Mouse (Mus musculus) myocyte (in vitro differentiated cells): ENCODE measurements at regions not wholly inside any gene's neighbourhood (a gene's known extent, or its start where the extent isn't known, plus 50 kb on each side); places are given as distances from the start of the nearest gene placed in this dataset.

ENCODE experiments used
- H3K27me3 ChIP-seq: one replicate; pipeline ENCODE4 v1.6.1; 2011; ENCODE audit not compliant: control insufficient read depth, insufficient read depth, insufficient read length
- H3K36me3 ChIP-seq: one replicate; pipeline ENCODE4 v1.6.1; 2011; ENCODE audit not compliant: control insufficient read depth, insufficient read depth
- H3K4me2 ChIP-seq: one replicate; pipeline ENCODE4 v1.6.1; 2011; ENCODE audit warnings: low read depth, control low read depth
- H3K4me3 ChIP-seq: one replicate; pipeline ENCODE4 v1.5.1; 2011; ENCODE audit warnings: mild to moderate bottlenecking, control low read depth, moderate library complexity
- H3K79me2 ChIP-seq: one replicate; pipeline ENCODE4 v1.6.1; 2011; ENCODE audit not compliant: control insufficient read depth, insufficient read depth
- H3ac ChIP-seq: one replicate; pipeline ENCODE4 v1.6.1; 2011; ENCODE audit not compliant: control insufficient read depth, insufficient read length
- CEBPB ChIP-seq: IDR thresholded peaks from 2 replicates; pipeline ENCODE4 v1.6.1; 2011; ENCODE audit warnings: mild to moderate bottlenecking, moderate library complexity; ENCODE audit not compliant: poor library complexity, insufficient read depth, severe bottlenecking
- E2F4 ChIP-seq: IDR thresholded peaks from one replicate; pipeline ENCODE4 v1.6.1; 2011; ENCODE audit warnings: mild to moderate bottlenecking, control low read depth, moderate library complexity; ENCODE audit not compliant: insufficient read depth
- MAX ChIP-seq: IDR thresholded peaks from one replicate; pipeline ENCODE4 v1.6.1; 2011; ENCODE audit warnings: low read depth, mild to moderate bottlenecking, control low read depth
- MYOD1 ChIP-seq, 3 experiments: IDR thresholded peaks; one replicate each; pipeline ENCODE4 v1.6.1; 2011; ENCODE audit warnings: control low read depth in 2 of 3, low read depth in 2 of 3, mild to moderate bottlenecking in 2 of 3, moderate library complexity in 1 of 3; ENCODE audit not compliant: insufficient read length in 2 of 3, control insufficient read depth in 1 of 3
- MYOG ChIP-seq, 3 experiments: IDR thresholded peaks; one replicate each; pipeline ENCODE4 v1.6.1; 2011; ENCODE audit warnings: control low read depth in 2 of 3, low read depth in 2 of 3, mild to moderate bottlenecking in 2 of 3; ENCODE audit not compliant: insufficient read length in 2 of 3, control insufficient read depth in 1 of 3, insufficient read depth in 1 of 3
- POLR2A ChIP-seq: IDR thresholded peaks from one replicate; pipeline ENCODE4 v1.6.1; 2011; ENCODE audit warnings: low read depth, mild to moderate bottlenecking, control low read depth, moderate library complexity; ENCODE audit not compliant: insufficient read length
- POLR2AphosphoS2 ChIP-seq: IDR thresholded peaks from one replicate; pipeline ENCODE4 v1.6.1; 2011; ENCODE audit warnings: low read depth, control low read depth; ENCODE audit not compliant: insufficient read length
- REST ChIP-seq: IDR thresholded peaks from one replicate; pipeline ENCODE4 v1.6.1; 2011; ENCODE audit warnings: mild to moderate bottlenecking, control low read depth, moderate library complexity; ENCODE audit not compliant: insufficient read depth, insufficient read length
- SRF ChIP-seq: IDR thresholded peaks from one replicate; pipeline ENCODE4 v1.6.1; 2011; ENCODE audit warnings: low read depth; ENCODE audit not compliant: control insufficient read depth, insufficient read length
- TCF12 ChIP-seq: IDR thresholded peaks from one replicate; pipeline ENCODE4 v1.6.1; 2011; ENCODE audit warnings: mild to moderate bottlenecking, control low read depth; ENCODE audit not compliant: poor library complexity, insufficient read depth, severe bottlenecking
- TCF3 ChIP-seq: IDR thresholded peaks from one replicate; pipeline ENCODE4 v1.6.1; 2011; ENCODE audit warnings: low read depth, control low read depth; ENCODE audit not compliant: insufficient read length
- USF1 ChIP-seq: IDR thresholded peaks from one replicate; pipeline ENCODE4 v1.6.1; 2011; ENCODE audit warnings: low read depth, mild to moderate bottlenecking, control low read depth, moderate library complexity

DNA sequence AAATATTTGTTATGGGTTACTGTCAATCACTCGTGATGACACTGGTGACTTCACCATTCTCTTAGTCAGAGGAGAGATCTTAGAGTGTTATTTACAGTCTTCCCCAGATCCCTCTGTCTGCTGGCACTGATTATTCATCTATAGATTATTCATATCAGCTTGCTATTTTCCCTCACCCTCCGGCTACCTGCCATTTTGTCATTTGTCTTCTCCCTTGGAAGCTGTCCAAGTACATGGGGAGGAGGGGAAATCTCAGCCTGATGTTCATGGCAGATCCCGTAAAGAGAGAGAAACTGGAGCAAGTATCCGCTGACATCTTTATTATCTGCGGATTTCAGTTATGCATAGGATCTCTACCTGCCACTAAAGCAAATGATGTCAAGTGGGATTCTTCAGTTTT, 222.9 kb upstream of the Robo1 start:
- H3K79me2 ChIP-seq = no peaks in the 10 kb centered on the region
- H3K4me2 ChIP-seq = no peak overlapping the region
- H3K4me3 ChIP-seq = no peak overlapping the region
- H3K36me3 ChIP-seq = no peaks in the 10 kb centered on the region
- H3ac ChIP-seq = no peak overlapping the region
- TF ChIP-seq TCF3 (no peak), REST (no peak), TCF12 (no peak), MAX (no peak), E2F4 (no peak), SRF (no peak), POLR2A (no peak), MYOD1 (IDR thresholded peaks at IDR 0.05; ENCODE audit: control insufficient read depth in 1 of 3, insufficient read length in 2 of 3, low read depth in 2 of 3) (no peak), CEBPB (no peak), USF1 (no peak), POLR2AphosphoS2 (no peak), MYOG (IDR thresholded peaks at IDR 0.05; ENCODE audit: control insufficient read depth in 1 of 3, insufficient read depth in 1 of 3, insufficient read length in 2 of 3, low read depth in 2 of 3) (no peak)
- no peaks in the 10 kb centered on the region for H3K27me3 ChIP-seq

DNA sequence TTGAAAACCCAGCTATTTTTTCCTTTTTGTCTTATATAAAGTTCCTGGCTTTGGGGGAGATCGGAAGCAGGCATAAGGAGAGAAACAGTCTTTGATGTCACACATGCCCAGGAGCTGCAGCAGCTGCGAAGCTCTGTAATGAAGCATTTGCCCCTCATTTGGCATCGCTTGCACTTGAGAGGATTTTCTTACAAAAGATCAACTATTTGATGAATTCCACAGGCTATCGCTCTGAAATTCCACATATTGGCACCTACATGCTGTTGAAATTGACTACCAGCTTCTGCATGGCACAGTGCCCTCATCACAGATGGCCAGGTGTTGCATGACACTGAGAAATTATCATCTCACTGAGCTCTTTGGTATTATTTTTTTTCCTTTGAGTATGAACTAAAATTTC, 220.1 kb upstream of the Robo1 start:
- Histone ChIP-seq H3ac (no peak overlapping the region), H3K79me2 (no peaks in the 10 kb centered on the region), H3K36me3 (no peaks in the 10 kb centered on the region), H3K27me3 (no peaks in the 10 kb centered on the region), H3K4me3 (no peak overlapping the region), H3K4me2 (no peak overlapping the region)
- TF ChIP-seq POLR2A (no peak), SRF (no peak), TCF12 (no peak), TCF3 (no peak), MYOD1 (IDR thresholded peaks at IDR 0.05; ENCODE audit: control insufficient read depth in 1 of 3, insufficient read length in 2 of 3, low read depth in 2 of 3) (no peak), E2F4 (no peak), MAX (no peak), USF1 (no peak), REST (no peak), CEBPB (no peak), POLR2AphosphoS2 (no peak), MYOG (IDR thresholded peaks at IDR 0.05; ENCODE audit: control insufficient read depth in 1 of 3, insufficient read depth in 1 of 3, insufficient read length in 2 of 3, low read depth in 2 of 3) (no peak)

DNA sequence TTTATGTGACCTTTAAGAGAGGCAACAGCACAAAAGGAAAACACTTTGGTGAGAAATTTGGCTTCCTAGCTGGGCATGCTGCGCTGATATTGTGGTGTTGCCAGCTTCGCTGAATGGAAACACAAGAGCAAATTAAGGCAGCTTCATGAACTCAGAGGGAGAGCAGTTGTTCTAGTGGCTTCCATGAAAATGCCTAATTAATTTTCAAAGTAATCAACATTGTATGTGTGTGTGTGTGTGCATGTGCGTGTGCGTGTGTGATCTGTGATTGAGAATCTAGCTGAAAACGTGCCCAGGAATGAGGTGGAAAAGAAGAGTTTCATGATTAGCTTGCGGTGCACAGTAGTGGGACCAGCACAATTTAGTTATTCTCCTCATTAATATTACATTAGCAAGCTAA, 219.2 kb upstream of the Robo1 start:
- H3K4me3 ChIP-seq = no peak overlapping the region
- H3K27me3 ChIP-seq = no peaks in the 10 kb centered on the region
- no peaks in the 10 kb centered on the region for H3K79me2 ChIP-seq
- no peak for TF ChIP-seq POLR2A
- TF ChIP-seq USF1 = no peak
- no peak for TF ChIP-seq CEBPB
- TF ChIP-seq POLR2AphosphoS2 = no peak
- TF ChIP-seq REST = no peak
- TF ChIP-seq E2F4 = no peak
- TF ChIP-seq MYOG (IDR thresholded peaks at IDR 0.05; ENCODE audit: control insufficient read depth in 1 of 3, insufficient read depth in 1 of 3, insufficient read length in 2 of 3, low read depth in 2 of 3) = no peak
- TF ChIP-seq SRF = no peak
- no peak for TF ChIP-seq TCF12
- no peak for TF ChIP-seq MYOD1 (IDR thresholded peaks at IDR 0.05; ENCODE audit: control insufficient read depth in 1 of 3, insufficient read length in 2 of 3, low read depth in 2 of 3)
- TF ChIP-seq MAX = no peak
- no peak for TF ChIP-seq TCF3
- no peak overlapping the region for H3K4me2 ChIP-seq
- H3K36me3 ChIP-seq = no peaks in the 10 kb centered on the region
- no peak overlapping the region for H3ac ChIP-seq
